Mouse (Mus musculus) layer of hippocampus, adult 8-10 months (tissue): ENCODE data around the gene 2310061N02Rik. TPM values are rescaled to one million over a fixed set of nuclear protein-coding genes. Genes with fewer than 3 reads are reported as not detected.
"Not testable (repeated sequence)": the region's sequence is repeated elsewhere in the genome, so short reads cannot be mapped to it uniquely, and the experiment has no call there.

ENCODE experiments used
- DNase-seq, 2 experiments: peaks; one replicate each; pipeline ENCODE4 v3.0.0; 2022; ENCODE audit warnings: low spot score in 2 of 2
- total RNA-seq, 4 experiments: library from RNA; stranded (reverse); gene quantifications; 2 replicates each; pipeline ENCODE4 v1.2.4; 2022

2310061N02Rik gene
- not detected for total RNA-seq

GRCm38 (mm10) chr16:88707496-88708012, at the start of gene 2310061N02Rik:
TSS of gene 2310061N02Rik (minus strand) at chr16:88707962.
- no peak for DNase-seq

GRCm38 (mm10) chr16:88751535-88751934, 43.8 kb upstream of the 2310061N02Rik start, which contains the start of gene Krtap13:
TSS of gene Krtap13 (minus strand) at chr16:88751635.
- DNase-seq = not testable (repeated sequence)

DNA sequence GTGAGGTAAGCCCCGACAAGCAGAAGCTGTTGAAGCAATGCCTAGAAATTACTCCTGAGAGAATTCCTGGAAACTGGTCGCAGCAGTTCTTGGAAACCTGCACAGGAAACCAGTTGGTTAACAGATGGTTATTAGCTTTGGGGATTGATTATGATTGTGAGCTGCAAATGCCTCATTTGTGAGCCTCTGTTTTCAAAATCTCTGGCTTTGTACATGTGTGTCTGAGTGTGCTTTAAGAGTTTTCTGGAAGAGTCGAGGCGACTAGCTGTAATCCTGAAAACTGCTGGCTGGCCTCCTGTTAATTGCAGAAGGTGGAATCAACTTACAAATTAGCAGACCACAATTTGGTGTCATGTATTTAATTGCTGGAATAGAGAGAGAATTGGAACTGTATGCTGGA, 40.2 kb upstream of the 2310061N02Rik start:
- DNase-seq = peak; percentile 5 to 8

DNA sequence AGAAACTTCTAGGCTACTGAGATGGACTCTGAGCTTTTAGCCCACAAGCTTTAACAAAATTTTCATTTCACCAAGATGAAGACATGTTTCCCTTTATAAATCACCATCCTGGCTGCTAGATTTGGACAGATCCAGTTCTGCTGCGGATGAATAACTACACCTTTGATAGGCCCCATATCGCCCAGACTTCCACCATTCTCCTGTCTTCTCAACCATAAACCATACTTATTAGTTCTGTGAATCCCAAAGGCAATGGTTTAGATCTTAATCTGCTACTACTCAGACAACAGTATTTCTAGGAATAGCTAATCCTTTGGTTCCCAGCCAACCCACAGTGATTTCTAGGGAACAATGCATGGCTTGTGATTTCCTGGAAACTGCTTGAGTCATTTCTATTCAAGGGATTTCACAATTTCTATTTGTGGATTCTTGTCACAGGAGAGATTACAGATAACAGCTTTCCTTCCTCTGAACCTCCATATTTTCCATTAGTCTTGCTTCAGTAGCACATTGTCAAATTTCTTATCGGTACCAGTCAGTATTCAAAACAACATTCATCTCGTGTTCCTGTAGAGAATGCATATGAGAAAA, 37.1 kb upstream of the 2310061N02Rik start:
- no peak for DNase-seq

DNA sequence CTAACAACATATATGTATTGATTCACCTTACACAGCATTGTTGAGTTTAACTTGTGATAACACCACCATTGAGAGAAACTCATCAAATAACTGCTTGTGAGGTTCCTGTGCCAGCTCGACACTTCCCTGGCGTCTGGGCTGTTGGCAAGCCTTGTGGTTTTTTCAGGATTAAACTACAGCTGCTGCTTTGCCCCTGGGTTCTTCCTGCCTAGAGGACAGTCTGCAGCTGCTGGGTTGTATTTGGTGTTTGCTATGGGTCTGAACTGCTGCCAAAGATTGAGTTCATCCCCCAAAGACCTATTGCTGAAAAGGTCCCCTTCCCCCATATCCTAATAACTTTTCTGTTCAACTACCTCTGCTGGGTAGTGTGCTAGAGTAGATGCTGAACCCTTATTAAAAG, 27.6 kb upstream of the 2310061N02Rik start:
- DNase-seq = no peak

DNA sequence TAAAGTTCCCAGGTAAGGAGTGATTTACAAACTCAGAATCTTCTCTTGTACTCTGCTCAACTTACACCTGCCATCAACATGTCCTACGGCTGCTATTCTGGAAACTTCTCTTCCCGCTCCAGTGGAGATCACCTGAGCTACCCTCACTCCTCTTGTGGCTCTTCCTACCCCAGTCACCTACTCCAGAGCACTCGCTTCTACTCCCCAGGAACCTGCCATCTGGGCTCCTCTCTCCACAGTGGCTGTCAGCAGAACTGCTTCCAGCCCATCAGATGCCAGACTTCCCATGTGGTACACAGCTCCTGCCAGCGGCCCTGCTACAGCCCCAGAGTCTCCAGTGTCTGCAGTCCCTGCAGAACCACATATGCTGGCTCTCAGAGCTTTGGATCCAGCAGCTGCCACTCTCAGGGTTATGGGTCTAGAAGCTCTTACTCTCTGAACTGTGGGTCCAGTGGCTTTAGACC, 21.1 kb upstream of the 2310061N02Rik start, which contains the start of gene Krtap13-1:
Gene Krtap13-1 (plus strand): TSS at position 51 of the 464 bp plus-strand sequence.
- DNase-seq = peak in 1 of 2 experiments; percentile 7

GRCm38 (mm10) chr16:88720031-88720430, 12.3 kb upstream of the 2310061N02Rik start:
- no peak for DNase-seq

DNA sequence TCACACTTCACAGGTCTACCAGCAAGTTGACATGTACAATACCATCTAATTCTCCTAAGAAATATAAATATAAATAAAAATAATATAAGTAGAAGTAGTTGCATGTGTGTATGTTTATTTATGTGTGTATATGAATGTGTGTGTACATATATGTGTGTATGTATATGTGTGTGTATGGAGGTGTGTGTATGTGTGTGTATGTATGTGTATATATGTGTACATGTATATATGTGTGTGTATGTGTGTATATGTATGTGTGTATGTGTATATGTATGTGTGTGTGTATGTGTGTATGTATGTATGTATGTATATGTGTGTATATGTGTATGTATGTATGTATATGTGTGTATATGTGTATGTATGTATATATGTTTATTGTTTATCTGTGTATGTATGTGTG, 8.8 kb upstream of the 2310061N02Rik start:
- no peak for DNase-seq

GRCm38 (mm10) chr16:88711245-88711644, 3.5 kb upstream of the 2310061N02Rik start:
- DNase-seq = no peak

- DNase-seq = no peak
Observed at GRCm38 (mm10) chr16:88710757-88711156, 3.0 kb upstream of the 2310061N02Rik start.

GRCm38 (mm10) chr16:88701072-88701864, 6.5 kb downstream of the 2310061N02Rik start:
- no peak for DNase-seq

- no peak for DNase-seq
Observed at GRCm38 (mm10) chr16:88696256-88696655, 11.5 kb downstream of the 2310061N02Rik start.

- no peak for DNase-seq
Observed at GRCm38 (mm10) chr16:88681282-88681681, 26.5 kb downstream of the 2310061N02Rik start.

- DNase-seq = no peak
Observed at GRCm38 (mm10) chr16:88679099-88679498, 28.7 kb downstream of the 2310061N02Rik start.

GRCm38 (mm10) chr16:88671571-88671970, 36.2 kb downstream of the 2310061N02Rik start, which contains the start of gene Krtap27-1:
TSS of gene Krtap27-1 (minus strand) at chr16:88671671.
- no peak for DNase-seq

GRCm38 (mm10) chr16:88657426-88657825, 50.3 kb downstream of the 2310061N02Rik start:
- DNase-seq = no peak

Other genes starting within 250 kb of the 2310061N02Rik start
- gene Cldn17, start 201.0 kb downstream of the 2310061N02Rik start, total RNA-seq = not detected
- not detected for gene Cldn8, start 144.8 kb downstream of the 2310061N02Rik start, total RNA-seq
- gene Krtap24-1, start 95.7 kb downstream of the 2310061N02Rik start, total RNA-seq = not detected
- not detected for gene 2310079G19Rik, start 80.3 kb downstream of the 2310061N02Rik start, total RNA-seq
- not detected for gene Krtap26-1, start 60.2 kb downstream of the 2310061N02Rik start, total RNA-seq
- gene Krtap27-1, start 36.3 kb downstream of the 2310061N02Rik start, total RNA-seq = not detected
- not detected for gene Krtap13-1, start 20.9 kb upstream of the 2310061N02Rik start, total RNA-seq
- gene Krtap13, start 43.7 kb upstream of the 2310061N02Rik start, total RNA-seq = not detected
- gene 2310034C09Rik, start 50.9 kb upstream of the 2310061N02Rik start, total RNA-seq = not detected
- not detected for gene 2310057N15Rik, start 66.2 kb upstream of the 2310061N02Rik start, total RNA-seq
- gene Gm5965, start 69.9 kb upstream of the 2310061N02Rik start, total RNA-seq = not detected
- gene Gm20741, start 104.3 kb upstream of the 2310061N02Rik start, total RNA-seq = not detected
- gene Krtap15, start 112.3 kb upstream of the 2310061N02Rik start, total RNA-seq = not detected
- gene Krtap14, start 118.2 kb upstream of the 2310061N02Rik start, total RNA-seq = not detected
- gene Krtap19-1, start 161.4 kb upstream of the 2310061N02Rik start, total RNA-seq = not detected
- gene Krtap19-2, start 166.3 kb upstream of the 2310061N02Rik start, total RNA-seq = not detected
- gene Krtap19-3, start 170.1 kb upstream of the 2310061N02Rik start, total RNA-seq = not detected
- gene Krtap19-4, start 177.1 kb upstream of the 2310061N02Rik start, total RNA-seq = not detected
- not detected for gene Krtap19-5, start 188.5 kb upstream of the 2310061N02Rik start, total RNA-seq
- not detected for gene Krtap19-9b, start 224.3 kb upstream of the 2310061N02Rik start, total RNA-seq